Mouse (Mus musculus) liver, embryonic 14.5 days (tissue): ENCODE data around the gene Olfr172.

Experiments
- CTCF ChIP-seq: IDR thresholded peaks from 2 replicates; pipeline ENCODE4 v1.5.1; 2016; ENCODE audit warnings: antibody characterized with exemption, low read depth, control low read depth
- EP300 ChIP-seq: IDR thresholded peaks from 2 replicates; pipeline ENCODE4 v1.6.1; 2016; ENCODE audit warnings: antibody characterized with exemption, low read depth

GRCm38 (mm10) chr16:58740751-58741150 lies 22.2 kb downstream of the Olfr172 start:
- TF ChIP-seq CTCF (no peak), EP300 (no peak)
